Mouse (Mus musculus): ENCODE measurements at regions not wholly inside any gene's neighbourhood (a gene's known extent, or its start where the extent isn't known, plus 50 kb on each side); places are given as distances from the start of the nearest gene placed in this dataset.

DNA sequence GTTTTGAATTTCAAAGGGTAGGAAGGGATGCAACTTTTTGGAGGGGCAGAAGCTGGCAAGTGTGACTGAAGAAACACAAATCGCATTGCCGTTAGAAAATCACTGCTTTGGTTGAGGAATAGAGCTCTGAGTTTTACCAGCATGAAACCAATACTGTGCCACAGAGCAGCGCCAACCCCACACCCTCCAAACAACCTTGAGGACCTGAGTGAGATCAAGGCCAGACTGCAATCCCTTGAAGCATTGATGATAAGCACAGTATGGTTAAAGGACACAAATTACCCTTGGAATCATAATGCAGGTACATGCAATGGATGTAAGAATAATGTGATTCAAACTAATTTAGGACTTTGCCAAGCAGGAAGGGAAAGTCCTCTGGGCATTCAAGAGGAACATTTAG lies 55.5 kb upstream of the Nrip1 start:
- Histone ChIP-seq H3K9ac (ENCODE audit: low read depth, poor library complexity, severe bottlenecking) (no peak overlapping the region), H3K27me3 (ENCODE audit: control insufficient read depth, insufficient read depth, low read length, poor library complexity, severe bottlenecking) (no peaks in the 10 kb centered on the region), H3K4me3 (ENCODE audit: low read depth, low read length) (no peak overlapping the region), H3K9me3 (replicated peaks; ENCODE audit: control insufficient read depth, insufficient read depth, low read length, poor library complexity, severe bottlenecking) (no peaks in the 10 kb centered on the region), H3K27ac (ENCODE audit: insufficient read depth, low read length) (no peak overlapping the region), H3K36me3 (ENCODE audit: control insufficient read depth, insufficient read depth, low read length, poor library complexity, severe bottlenecking) (no peaks in the 10 kb centered on the region), H3K4me1 (ENCODE audit: control insufficient read depth, insufficient read depth, low read length) (no peaks in the 10 kb centered on the region)
- TF ChIP-seq CTCF (IDR thresholded peaks at IDR 0.05; ENCODE audit: low read depth, low read length) (no peak), POLR2A (IDR thresholded peaks at IDR 0.05; ENCODE audit: insufficient read depth, low read length) (no peak), EP300 (IDR thresholded peaks at IDR 0.05; ENCODE audit: insufficient read depth, low read depth, low read length) (no peak)

DNA sequence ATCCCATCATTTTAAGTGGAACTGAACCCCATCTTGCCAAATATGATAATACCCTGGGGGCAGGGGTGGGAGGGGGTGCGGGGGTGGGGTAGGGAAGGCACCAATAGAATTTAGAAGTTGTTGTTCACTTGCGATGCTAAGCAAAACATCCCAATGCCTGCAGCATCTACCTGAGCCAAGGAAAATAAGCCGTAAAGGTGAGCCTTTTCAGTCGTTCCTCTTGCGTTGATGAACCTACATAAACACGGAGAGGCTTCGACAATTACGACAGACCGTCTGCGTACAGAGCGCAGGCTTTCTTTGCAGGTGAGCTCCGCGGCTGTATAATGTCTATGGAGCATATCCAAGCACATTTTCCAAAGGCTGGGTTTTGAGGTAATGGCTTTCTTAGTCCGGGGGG lies 50.3 kb upstream of the Nrip1 start:
- no peak for TF ChIP-seq EP300 (IDR thresholded peaks at IDR 0.05; ENCODE audit: insufficient read depth, low read depth, low read length)
- no peak for TF ChIP-seq CTCF (IDR thresholded peaks at IDR 0.05; ENCODE audit: low read depth, low read length)
- no peak for TF ChIP-seq POLR2A (IDR thresholded peaks at IDR 0.05; ENCODE audit: insufficient read depth, low read length)
- no peaks in the 10 kb centered on the region for H3K36me3 ChIP-seq (ENCODE audit: control insufficient read depth, insufficient read depth, low read length, poor library complexity, severe bottlenecking)
- no peaks in the 10 kb centered on the region for H3K27me3 ChIP-seq (ENCODE audit: control insufficient read depth, insufficient read depth, low read length, poor library complexity, severe bottlenecking)
- H3K27ac ChIP-seq (ENCODE audit: insufficient read depth, low read length) = no peak overlapping the region
- H3K4me1 ChIP-seq (ENCODE audit: control insufficient read depth, insufficient read depth, low read length) = no peaks in the 10 kb centered on the region
- no peak overlapping the region for H3K4me3 ChIP-seq (ENCODE audit: low read depth, low read length)
- no peak overlapping the region for H3K9ac ChIP-seq (ENCODE audit: low read depth, poor library complexity, severe bottlenecking)
- no peaks in the 10 kb centered on the region for H3K9me3 ChIP-seq (replicated peaks; ENCODE audit: control insufficient read depth, insufficient read depth, low read length, poor library complexity, severe bottlenecking)
